Mouse (Mus musculus): ENCODE measurements at regions not wholly inside any gene's neighbourhood (a gene's known extent, or its start where the extent isn't known, plus 50 kb on each side); places are given as distances from the start of the nearest gene placed in this dataset.
A peak's percentile ranks its signal among the peaks of the same experiment; 100 is the strongest.

GRCm38 (mm10) chr17:76327371-76327770, 775.6 kb upstream of the Fam98a start:
- DNase-seq (ENCODE audit: low spot score in 2 of 2) = peak in 1 of 2 experiments; percentile 5

GRCm38 (mm10) chr17:76294630-76295029, 742.9 kb upstream of the Fam98a start:
- intact Hi-C loops (cut with DNase I) = no loop called here
- DNase-seq (ENCODE audit: low spot score in 2 of 2) = no peak

More at GRCm38 (mm10) chr17:76327371-76327770, 775.6 kb upstream of the Fam98a start:
- intact Hi-C loops (cut with DNase I) = no loop called here

All from left cerebral cortex, postnatal 14 days (tissue).